18 mouse cellular contexts compared by ENCODE assay signal in genomic region chr14:60836709-60837108, GRCm38 (mm10). TPM values are rescaled to one million over a fixed set of nuclear protein-coding genes. Genes with fewer than 3 reads are reported as not detected.
DNase-seq lines count a peak whose midpoint lies in the region; TF ChIP-seq lines count a peak whose summit lies in the region.
"Had no signal": no experiment of that assay in that cellular context is flagged by ENCODE, and none has a peak within 500 bp of the region (broad histone marks: within the 10 kb centered on the region; RNA-seq: fewer than 3 reads in every experiment).

No protein-coding gene starts in this region.

- H3K9me3 ChIP-seq in ES-Bruce4 (replicated peaks; ENCODE audit: control insufficient read depth, insufficient read depth, low read length, poor library complexity, severe bottlenecking): peaks cover 3% of the 10 kb centered on the region; the same call in 1 of the 2 replicates
- no peaks in the 10 kb centered on the region for H3K9me3 ChIP-seq in ES-E14 (ENCODE audit: control insufficient read depth, insufficient read depth, low read depth, low read length)
- H3K9me3 ChIP-seq: forebrain, embryonic 15.5 days; heart, embryonic 15.5 days had no signal

- DNase-seq in adrenal gland, postnatal 10 days: peak; percentile 14
- no peak for DNase-seq in adrenal gland, postnatal 4 days (ENCODE audit: low spot score in 2 of 2)
- peak; percentile 33 for DNase-seq in ES-E14 (ENCODE audit: low read depth, low spot score)
- DNase-seq in adrenal gland, postnatal 36 days: peak; percentile 16 to 29
- no peak for DNase-seq in layer of hippocampus, adult 9-10 months (ENCODE audit: low spot score)
- DNase-seq: cerebellum, adult 2 months; cerebellum, postnatal 10 days; gastrocnemius, postnatal 36 days; heart, adult 11 months; heart, postnatal 14 days; kidney, adult 11 months had no signal

- no peak for TF ChIP-seq CTCF in ES-Bruce4 (IDR thresholded peaks at IDR 0.05; ENCODE audit: low read depth, low read length)

- H3K4me1 ChIP-seq in ES-Bruce4 (ENCODE audit: control insufficient read depth, insufficient read depth, low read length) (peaks cover 4% of the 10 kb centered on the region), ES-E14 (ENCODE audit: control insufficient read depth in 2 of 2, insufficient read depth in 2 of 2, low read length in 2 of 2, poor library complexity in 1 of 2) (peaks cover 10 to 18% of the 10 kb centered on the region in 2 experiments)
- H3K4me1 ChIP-seq: heart, embryonic 15.5 days; hindbrain, embryonic 13.5 days had no signal

- TF ChIP-seq EP300 in ES-Bruce4 (IDR thresholded peaks at IDR 0.05; ENCODE audit: insufficient read depth, low read depth, low read length): peak; percentile 80

- no peak overlapping the region for H3K9ac ChIP-seq in ES-Bruce4 (ENCODE audit: low read depth, poor library complexity, severe bottlenecking)
- H3K9ac ChIP-seq in ES-E14 (ENCODE audit: insufficient read depth, low read depth, low read length, poor library complexity, severe bottlenecking): no peak overlapping the region
- H3K9ac ChIP-seq: forebrain, embryonic 15.5 days; heart, embryonic 15.5 days; hindbrain, embryonic 13.5 days had no signal

- in situ Hi-C loops in ES-E14 (cut with MboI; ENCODE audit: low sequenced_read_pairs in 2 of 2, unreplicated experiment in 2 of 2): no loop called here

- 0 out of 2 replicates have a peak overlapping the region, but pooled peaks have one; percentile 38 for H3K27ac ChIP-seq in ES-Bruce4 (ENCODE audit: insufficient read depth, low read length)
- no peak overlapping the region; the same call in 1 of the 2 replicates for H3K27ac ChIP-seq in ES-E14 (ENCODE audit: insufficient read depth, low read depth, low read length, poor library complexity, severe bottlenecking)
- H3K27ac ChIP-seq: embryonic facial prominence, embryonic 10.5 days; forebrain, embryonic 15.5 days; heart, embryonic 15.5 days; hindbrain, embryonic 13.5 days; hindbrain, postnatal 0 days had no signal

- no peak overlapping the region for H3K4me3 ChIP-seq in ES-Bruce4 (ENCODE audit: low read depth, low read length)
- H3K4me3 ChIP-seq in ES-E14 (ENCODE audit: insufficient read depth in 1 of 2, low read depth in 1 of 2, low read length in 2 of 2, poor library complexity in 1 of 2, severe bottlenecking in 1 of 2): no peak overlapping the region
- H3K4me3 ChIP-seq: embryonic facial prominence, embryonic 10.5 days; forebrain, embryonic 15.5 days; heart, embryonic 15.5 days; hindbrain, embryonic 13.5 days had no signal

- no peak for TF ChIP-seq POLR2A in ES-Bruce4 (IDR thresholded peaks at IDR 0.05; ENCODE audit: insufficient read depth, low read length)

- peaks cover 7% of the 10 kb centered on the region for H3K36me3 ChIP-seq in ES-Bruce4 (ENCODE audit: control insufficient read depth, insufficient read depth, low read length, poor library complexity, severe bottlenecking)
- H3K36me3 ChIP-seq in ES-E14 (ENCODE audit: control insufficient read depth, insufficient read depth, low read length, poor library complexity, severe bottlenecking): no peaks in the 10 kb centered on the region

- H3K27me3 ChIP-seq in ES-Bruce4 (ENCODE audit: control insufficient read depth, insufficient read depth, low read length, poor library complexity, severe bottlenecking): no peaks in the 10 kb centered on the region
- H3K27me3 ChIP-seq: CH12.LX; forebrain, embryonic 15.5 days; heart, embryonic 15.5 days; hindbrain, embryonic 13.5 days had no signal

TF ChIP-seq in ES-E14, 5 proteins besides CTCF, POLR2A, EP300 and RAD21:
- TF ChIP-seq CHD2 (IDR thresholded peaks at IDR 0.05; ENCODE audit: low read depth, low read length) (peak; percentile 59), MAFK (IDR thresholded peaks at IDR 0.05; ENCODE audit: insufficient read depth, low read depth, low read length) (no peak), ZC3H11A (IDR thresholded peaks at IDR 0.05; ENCODE audit: borderline replicate concordance, low read depth, low read length) (no peak)

RNA-seq across cellular contexts. Expression of gene Mipep, which starts 52.3 kb away (rescaled TPM):
- 10 to 100 TPM; 52.9 to 57.9 TPM for total RNA-seq in adrenal gland, postnatal 10 days (2021)
- total RNA-seq in adrenal gland, postnatal 4 days (2021): 10 to 100 TPM; 28.7 to 29.1 TPM
- 25.9 and 26.0 TPM in 2 replicates for polyA plus RNA-seq in ES-Bruce4 (2011; ENCODE audit: insufficient read depth, insufficient read length, low read depth, missing spikeins)
- 7.9 and 17.3 TPM in 2 replicates for total RNA-seq in ES-E14 (2012; rRNA removed)
- 10 to 100 TPM; 37.9 to 43.6 TPM for total RNA-seq in adrenal gland, postnatal 36 days (2021)

Comparison
In these comparisons a context has a peak if more than half of its experiments do, and no peak if none do; other contexts are left out.
1. DNase-seq: peak in adrenal gland, postnatal 10 days (single experiment), ES-E14 (single experiment) and adrenal gland, postnatal 36 days (2 of 2); none in adrenal gland, postnatal 4 days (0 of 2) and layer of hippocampus, adult 9-10 months (single experiment).